Mouse (Mus musculus) kidney, adult 11 months (tissue): ENCODE data around the gene Rpl3l.

ENCODE experiments used
- DNase-seq: peaks from one replicate; pipeline ENCODE4 v3.0.0; 2022

Rpl3l gene

DNA sequence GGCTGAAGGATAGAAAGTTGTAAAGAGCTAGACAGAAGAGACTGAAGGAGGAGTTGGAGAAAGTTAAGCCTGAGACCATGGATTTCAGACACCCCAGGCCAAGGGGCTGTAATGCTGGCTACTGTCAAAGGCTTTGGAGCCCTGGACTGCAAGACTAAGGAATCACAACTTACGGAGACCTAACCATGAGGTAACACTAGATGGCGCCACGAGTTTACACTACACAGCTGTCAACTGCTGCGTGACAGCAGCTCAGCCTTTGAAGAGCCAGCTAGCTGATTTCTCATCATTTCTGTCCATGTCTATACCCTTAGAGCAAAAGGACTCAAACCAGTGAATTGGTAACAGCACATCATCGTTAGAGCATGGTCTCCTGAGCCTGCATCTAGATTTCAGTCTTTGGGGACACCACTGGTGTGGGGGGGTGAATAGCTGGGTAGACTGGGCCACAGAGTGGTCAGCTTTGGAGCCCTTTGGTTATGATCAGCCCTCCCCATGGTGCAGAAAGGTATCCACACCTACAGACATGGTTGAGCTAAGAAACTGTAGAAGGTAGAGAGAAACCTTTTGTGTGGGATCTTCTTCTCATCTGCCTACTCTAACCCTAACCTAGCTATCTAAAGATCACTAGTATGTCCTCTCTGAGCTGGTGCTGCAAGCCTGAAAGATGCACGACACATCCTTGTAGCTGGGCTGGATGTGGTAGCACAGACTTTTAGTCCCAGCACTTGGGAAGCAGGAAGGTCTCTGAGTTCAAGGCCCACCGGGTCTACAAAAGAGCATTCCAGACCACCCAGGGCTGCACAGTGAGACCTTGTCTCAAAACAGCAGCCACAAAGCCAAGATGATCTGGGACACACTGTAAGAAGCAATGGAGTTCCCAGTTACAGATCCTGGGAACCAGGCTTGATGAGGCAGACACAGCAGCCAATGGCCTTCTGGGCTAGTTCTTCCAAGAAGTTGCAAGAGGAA lies 18.2 kb downstream of the Rpl3l start:
- peak; percentile 75 for DNase-seq

DNA sequence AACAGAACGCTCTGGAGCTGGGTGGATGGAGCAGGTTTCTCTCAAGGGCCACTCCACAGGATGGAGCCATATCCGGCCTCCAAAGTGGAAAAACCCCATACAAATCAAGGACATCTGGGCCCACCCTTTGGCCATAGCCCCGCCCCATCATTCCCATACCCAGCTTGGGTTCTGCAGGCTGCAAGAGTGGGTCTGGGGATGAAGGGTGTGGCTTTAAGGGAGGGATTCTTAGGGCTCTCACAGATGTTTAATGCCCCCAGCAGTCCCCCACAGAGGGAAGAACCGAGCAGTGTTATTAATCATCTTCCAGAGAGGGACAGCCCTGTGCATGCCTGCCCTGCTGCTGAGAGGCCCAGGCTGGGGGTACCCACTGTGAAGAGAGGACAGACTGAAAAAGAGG lies 19.4 kb downstream of the Rpl3l start:
- DNase-seq = no peak

DNA sequence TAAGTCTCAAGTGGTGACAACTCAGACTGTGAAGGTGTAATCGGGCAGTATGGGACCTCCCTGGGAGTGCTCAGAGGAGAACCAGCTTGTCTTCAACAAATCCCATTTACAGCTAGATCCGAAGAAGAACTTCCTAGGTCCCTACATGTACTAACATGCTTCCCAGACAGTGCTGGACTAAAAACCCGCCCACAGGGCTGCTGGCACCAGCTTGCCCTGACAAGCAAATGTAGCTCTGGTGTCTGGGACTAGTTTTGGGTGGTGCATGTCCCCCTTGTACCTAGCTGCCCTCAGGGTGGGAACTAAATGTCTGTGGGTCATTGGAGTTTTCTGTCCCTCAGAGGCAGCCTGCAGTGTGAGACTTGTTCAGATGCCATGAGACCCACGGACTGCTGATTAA lies 23.9 kb downstream of the Rpl3l start:
- no peak for DNase-seq

DNA sequence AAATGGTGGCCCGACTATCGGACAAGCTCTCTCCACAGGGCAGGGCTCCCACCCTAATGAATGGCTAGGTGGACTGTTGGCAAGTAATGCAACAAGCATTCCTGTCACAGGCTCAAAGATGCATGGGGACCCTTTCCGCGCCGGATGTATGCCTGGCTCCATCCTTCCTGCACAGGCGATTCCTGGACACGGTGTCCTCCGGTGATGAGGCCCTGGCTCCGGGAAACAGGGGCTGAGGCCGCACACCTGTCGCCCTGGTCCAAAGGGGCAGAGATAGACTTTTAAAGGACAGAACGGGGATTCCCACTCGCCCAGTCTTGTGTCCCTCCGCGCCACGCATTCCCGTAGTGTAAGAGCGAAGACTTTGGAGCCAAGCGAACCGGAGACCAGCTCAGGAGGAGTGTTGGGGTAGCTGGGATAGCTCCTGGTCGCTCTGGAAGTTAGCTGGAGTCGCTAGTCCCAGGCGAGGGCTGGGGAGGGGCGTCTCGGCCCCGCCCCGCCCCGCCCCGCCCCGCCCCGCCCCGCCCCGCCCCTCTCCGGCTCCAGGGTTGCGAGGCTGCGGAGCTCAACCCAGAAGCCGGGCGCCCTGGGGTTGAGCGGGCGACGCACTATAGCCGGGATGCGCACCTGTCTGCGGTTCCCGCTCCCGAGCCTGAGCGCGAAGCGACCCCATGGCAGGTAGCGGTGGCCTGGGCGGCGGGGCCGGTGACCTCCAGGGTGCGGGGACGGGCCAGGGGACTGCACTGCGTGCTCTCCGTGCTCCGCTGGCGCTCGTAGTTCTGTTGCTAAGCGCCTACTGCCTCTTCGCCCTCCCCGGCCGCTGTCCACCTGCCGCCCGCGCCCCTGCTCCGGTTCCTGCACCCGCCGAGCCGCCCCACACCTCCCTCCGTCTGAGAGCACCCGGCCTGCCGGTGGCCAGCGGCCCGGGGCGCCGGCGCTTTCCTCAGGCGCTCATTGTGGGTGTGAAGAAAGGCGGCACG lies 25.1 kb downstream of the Rpl3l start, which contains the start of gene Hs3st6:
Gene Hs3st6, plus strand, starts transcription at position 574 of the 980 bp plus-strand sequence.
- DNase-seq = no peak

DNA sequence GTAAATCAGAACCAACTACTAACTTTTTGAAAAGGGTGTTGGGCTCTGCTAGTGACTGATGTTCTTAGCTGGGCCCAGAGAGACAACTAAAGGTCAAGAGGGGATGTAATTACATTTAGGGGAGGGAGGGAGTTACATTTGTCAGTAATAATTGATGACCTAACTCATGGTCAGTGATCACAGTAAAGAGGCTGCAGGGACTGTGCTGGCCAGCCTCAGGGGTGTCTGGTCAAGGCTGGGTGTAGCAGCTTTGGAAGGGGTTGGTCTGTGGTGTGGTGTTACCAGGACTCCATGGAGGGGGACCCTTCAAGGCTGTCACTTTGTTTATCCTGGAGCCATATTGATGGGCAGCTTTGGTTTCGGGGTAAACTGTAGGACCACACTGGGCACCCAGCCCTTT lies 29.8 kb downstream of the Rpl3l start:
- no peak for DNase-seq

DNA sequence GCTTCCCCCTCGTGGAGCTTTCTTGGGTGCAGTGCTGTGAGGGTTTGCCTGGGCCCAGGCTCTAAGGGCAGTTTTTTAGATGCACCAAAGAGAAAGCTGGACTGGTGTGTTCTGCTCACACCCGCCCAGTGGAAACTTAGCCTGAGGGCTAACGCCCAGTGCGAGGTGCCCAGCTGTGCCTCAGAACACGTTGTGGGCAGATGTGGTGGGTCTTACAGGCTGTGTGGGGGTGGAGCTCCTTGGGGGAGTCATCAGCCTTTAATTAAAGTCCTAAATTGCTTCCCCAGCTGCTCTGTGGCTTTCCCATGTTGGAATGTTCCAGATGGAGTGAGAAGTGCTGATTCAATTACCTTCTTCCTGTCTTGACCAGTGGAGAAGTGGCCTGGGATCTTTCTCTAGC lies 33.5 kb downstream of the Rpl3l start:
- no peak for DNase-seq

DNA sequence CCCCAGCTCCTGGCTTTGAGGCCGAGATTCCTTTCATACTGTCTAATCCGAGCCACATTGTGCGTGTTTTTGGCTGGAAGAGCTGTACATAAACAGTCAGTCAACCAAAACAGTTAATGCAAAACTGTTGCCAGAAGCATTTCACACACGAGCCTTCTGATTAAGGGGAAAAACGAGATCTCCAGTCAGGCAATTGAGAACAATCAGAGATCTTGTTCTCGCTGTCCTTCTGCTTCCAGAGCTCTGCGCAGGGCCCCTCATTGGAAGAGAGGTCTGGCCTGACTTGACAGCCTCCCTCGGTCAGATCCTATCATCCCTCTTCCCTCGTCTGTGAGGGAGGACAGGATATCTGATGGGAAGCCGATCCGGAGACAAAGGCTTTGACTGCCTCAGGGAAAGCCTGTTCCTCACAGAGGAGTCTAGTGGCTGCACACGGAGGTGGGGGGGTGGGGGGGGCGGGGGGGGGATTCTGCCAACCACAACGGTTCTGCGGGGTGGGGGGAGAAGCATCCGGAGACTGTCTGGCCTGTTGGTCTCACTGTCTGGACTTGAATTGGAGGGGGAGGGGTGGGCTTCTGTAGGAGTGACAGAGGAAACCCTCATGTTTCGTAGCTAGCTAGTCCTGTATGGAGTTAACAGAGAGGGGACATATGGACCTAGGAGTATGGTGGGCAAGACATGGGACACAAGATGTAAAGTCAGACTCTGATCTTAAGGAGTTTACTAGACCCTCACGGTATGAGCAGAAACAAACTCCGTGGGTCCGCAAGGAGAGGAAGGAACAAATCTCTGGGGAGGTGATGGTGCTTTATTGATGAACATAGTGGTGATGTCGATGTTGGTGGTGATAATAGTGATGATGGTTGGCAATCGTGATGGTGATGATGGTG lies 37.6 kb downstream of the Rpl3l start:
- no peak for DNase-seq

DNA sequence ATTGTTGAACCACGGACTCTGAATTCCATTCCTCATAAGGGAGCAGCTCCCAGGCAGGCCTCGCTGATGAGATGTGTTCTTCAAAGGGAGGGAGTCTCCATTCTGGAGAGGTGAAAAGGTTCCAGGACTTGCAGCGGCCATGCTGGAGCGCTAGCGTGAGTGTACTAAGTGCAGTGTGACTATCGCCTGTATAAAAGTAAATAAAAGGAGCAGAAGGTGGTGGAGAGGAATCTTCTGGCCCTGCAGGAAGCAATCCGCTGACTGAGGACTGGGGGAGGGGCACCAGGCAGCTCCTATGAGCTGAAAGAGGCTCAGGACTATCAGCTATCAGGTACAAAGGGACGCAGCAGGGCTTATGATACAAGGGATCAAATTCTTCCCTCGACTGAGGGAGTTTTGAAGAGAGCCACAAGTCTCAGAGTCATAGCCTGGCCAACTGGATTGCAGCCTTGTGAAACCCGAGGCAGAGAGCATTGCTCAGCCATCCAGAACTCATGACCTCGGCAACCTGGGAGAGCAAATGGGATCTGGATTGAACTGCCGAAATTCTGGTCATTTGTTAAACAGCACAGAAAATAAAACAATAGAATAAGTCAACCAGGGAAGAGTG lies 38.8 kb downstream of the Rpl3l start:
- peak; percentile 61 for DNase-seq

DNA sequence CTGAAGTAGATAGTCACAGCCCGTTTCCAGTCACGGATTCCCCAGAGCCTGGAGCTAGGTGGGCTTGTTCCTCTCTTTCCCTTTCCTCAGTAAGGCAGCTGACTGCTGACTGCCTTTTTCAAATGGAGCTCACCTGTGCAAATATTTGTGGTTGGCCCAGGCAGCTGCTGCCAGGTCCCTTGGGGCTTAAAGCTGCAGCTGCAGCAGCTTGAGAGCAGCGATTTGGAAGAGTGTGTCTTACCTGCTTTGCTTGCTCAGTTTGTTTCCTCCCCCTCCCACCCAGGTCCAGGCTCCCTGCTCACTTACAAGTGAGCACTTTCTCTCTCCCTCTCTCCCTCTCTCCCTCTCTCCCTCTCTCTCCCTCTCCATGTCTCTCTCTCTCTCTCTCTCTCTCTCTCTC lies 41.5 kb downstream of the Rpl3l start:
- DNase-seq = no peak

DNA sequence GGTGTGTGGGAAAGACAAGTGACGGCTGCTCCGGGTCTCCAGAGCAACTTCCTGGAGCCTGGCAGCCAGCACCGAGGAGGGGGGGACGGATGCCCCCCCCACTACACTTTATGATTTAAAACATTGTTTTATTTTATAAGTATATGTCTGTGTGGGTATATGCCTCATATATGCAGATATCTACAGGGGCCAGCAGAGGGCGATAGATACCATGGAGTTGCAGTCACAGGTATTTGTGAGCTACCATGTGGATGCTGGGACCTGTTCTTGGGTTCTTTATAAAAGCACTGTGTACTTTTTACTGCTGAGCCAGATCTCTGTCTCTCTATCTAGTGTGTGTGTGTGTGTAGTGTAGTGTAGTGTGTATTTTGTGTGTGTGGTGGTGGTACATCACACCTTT lies 45.6 kb downstream of the Rpl3l start:
- DNase-seq = no peak

DNA sequence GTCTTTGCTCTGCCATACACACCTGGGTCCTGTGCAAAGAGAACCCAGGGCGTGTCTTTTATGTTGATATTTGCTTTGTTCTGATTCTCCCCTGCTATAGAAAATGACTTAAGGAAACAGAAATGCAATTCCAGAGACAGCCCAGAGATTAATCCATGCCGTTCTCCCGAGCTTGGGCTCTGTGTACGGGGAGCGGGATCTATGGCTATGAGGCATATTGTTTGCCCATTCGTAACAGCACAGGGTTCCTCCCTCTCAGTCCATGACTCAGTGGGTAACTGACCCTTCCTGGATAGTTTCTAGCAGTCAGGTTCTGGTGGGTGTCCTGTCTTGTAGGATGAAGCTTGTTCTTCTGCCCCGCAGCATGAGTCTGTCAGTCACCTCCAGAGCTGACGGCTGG lies 47.6 kb downstream of the Rpl3l start:
- DNase-seq = no peak

DNA sequence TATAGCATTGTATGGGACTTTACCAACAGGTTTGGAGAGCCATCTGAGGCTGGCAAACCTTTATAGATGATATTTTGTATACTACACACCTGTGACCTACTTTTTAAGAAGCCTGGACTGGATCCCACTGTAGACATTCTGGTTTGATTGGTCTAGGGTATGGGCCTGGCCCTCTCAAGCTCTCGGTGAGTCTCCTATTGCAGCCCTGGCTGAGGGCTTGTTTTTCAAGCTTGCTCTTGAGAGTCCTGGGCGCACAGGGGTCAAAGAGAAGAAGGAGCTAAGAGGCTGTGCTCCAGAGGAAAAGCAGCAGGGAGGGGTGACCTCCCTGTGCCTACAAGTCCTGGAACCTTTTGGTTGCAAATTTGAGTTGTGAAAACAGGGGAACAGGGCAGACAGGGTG lies 49.5 kb downstream of the Rpl3l start:
- no peak for DNase-seq

DNA sequence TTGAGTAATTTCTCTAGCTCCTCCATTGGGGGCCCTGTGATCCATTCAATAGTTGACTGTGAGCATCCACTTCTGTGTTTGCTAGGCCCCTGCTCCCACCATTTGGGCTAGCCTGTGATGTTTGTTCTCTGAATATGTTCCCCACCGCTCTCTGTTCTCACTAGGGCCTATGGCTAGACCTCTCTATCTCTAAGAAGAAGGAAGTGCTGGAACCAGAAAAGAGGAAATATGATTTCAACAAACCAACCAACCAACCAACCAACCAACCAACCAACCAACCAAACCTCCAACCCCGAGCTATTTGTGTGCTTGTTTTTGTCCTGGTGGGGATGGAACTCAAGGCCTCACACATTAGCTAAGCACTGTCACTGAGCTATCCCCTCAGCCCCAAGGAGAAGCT lies 53.2 kb downstream of the Rpl3l start:
- no peak for DNase-seq
